Mouse (Mus musculus): Measurements from ENCODE around the gene Dusp12. TPM values are rescaled to one million over a fixed set of nuclear protein-coding genes. Genes with fewer than 3 reads are reported as not detected.

The Dusp12 gene
- 36.7 and 39.9 TPM in 2 replicates for polyA plus RNA-seq (2014; fragmentation: Nextera tagmentation; extraction: Ambion mirVana)

DNA sequence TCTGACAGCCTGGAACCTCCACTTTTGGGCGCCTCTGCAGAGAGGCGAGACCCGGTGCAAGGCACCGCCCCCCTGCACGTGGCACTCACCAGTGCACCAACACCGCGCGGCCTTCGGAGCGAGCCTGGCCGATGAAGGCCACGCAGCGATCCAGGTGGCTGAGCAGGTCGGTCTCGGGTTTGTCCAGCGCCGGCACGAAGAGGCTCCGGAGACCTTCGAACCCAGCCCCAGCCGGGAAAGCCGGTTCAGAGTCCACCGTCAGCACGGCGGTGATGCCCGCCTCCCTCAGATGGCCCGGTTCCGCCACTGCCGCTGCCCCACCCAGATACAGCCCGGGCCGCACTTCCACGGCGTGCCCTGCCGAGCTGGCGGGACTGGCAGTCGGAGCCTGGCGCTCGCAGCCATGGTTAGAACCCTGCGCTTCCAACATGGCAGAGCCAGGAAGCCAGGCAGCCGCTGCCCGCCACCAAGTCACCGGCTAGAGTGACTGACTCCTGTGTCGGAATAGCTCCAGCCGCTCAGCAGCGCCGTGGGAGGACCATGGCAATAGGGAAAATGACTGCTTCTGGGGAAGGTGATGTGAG lies at the start of gene Dusp12, which contains the start of gene Gm26620:
Gene Dusp12, minus strand, starts transcription at position 563 of the 584 bp plus-strand sequence.
Gene Gm26620, plus strand, starts transcription at position 88 of the 584 bp plus-strand sequence.
- Histone ChIP-seq H3K4me1 (ENCODE audit: insufficient read depth) (no peaks in the 10 kb centered on the region), H3K36me3 (ENCODE audit: insufficient read depth) (peaks cover 14% of the 10 kb centered on the region), H3K9me3 (ENCODE audit: low read depth, low read length) (no peaks in the 10 kb centered on the region), H3K4me3 (ENCODE audit: low read depth, low read length) (peak within 1 kb of the TSS; percentile 95), H3K27ac (ENCODE audit: low read depth) (peak within 1 kb of the TSS; percentile 81), H3K9ac (peak within 1 kb of the TSS; percentile 90), H3K27me3 (ENCODE audit: insufficient read depth, low read length) (no peaks in the 10 kb centered on the region), H3K4me2 (peak within 1 kb of the TSS; percentile 85)
- peak; percentile 75 for TF ChIP-seq CTCF (IDR thresholded peaks at IDR 0.05; ENCODE audit: low read depth)
- under 1% methylated on average over 46 of the region's 46 CpGs for WGBS
- peak; percentile 95 for DNase-seq
- ATAC-seq (ENCODE audit: insufficient read depth) = peak; percentile 94

DNA sequence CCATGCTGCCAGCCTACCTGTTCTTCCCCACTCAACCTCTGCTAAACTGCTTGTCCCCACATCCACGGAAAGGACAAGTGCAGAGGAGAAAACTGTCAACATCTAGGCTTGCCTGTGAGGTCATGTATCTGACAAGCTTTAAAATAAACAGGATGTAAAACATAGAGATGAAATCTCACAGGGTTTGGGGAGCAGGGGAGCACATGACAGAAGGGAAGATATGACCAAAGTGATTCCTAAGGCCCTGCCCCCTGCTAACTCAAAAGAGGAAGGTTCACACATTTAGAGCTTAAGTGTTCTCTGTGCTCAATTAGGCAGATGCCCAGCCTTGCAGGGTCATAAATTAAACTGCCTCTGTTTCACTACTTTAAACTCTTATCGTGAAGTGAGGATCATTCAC lies 49.0 kb upstream of the Dusp12 start:
- TF ChIP-seq CTCF (IDR thresholded peaks at IDR 0.05; ENCODE audit: low read depth) = no peak
- no peak overlapping the region for H3K4me3 ChIP-seq (ENCODE audit: low read depth, low read length)
- no peak for DNase-seq
- ATAC-seq (ENCODE audit: insufficient read depth) = no peak
- H3K27me3 ChIP-seq (ENCODE audit: insufficient read depth, low read length) = no peaks in the 10 kb centered on the region
- H3K36me3 ChIP-seq (ENCODE audit: insufficient read depth) = no peaks in the 10 kb centered on the region
- H3K4me2 ChIP-seq = no peak overlapping the region
- no peaks in the 10 kb centered on the region for H3K4me1 ChIP-seq (ENCODE audit: insufficient read depth)
- H3K9ac ChIP-seq = no peak overlapping the region
- H3K27ac ChIP-seq (ENCODE audit: low read depth) = no peak overlapping the region
- 49% methylated on average over 2 of the region's 2 CpGs for WGBS
- H3K9me3 ChIP-seq (ENCODE audit: low read depth, low read length) = no peaks in the 10 kb centered on the region

DNA sequence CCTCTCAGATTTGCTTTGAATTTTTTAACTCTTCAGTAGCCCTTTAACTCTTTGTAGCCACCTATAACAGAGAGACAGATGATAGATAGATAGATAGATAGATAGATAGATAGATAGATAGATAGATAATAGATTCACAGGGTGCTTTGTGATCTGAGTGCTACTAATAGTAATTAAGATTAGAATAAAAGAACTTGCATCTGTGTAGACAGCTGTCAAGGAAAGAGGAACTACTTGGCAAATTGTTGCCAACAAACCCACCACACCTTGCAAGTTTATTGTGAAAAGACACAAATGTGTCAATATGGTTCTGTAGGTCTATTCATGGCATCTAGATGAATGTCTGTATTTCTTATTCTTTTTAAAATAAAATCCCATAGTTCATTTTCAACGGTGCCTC lies 48.6 kb upstream of the Dusp12 start:
- no peak for TF ChIP-seq CTCF (IDR thresholded peaks at IDR 0.05; ENCODE audit: low read depth)
- Histone ChIP-seq H3K4me1 (ENCODE audit: insufficient read depth) (no peaks in the 10 kb centered on the region), H3K4me3 (ENCODE audit: low read depth, low read length) (no peak overlapping the region), H3K27ac (ENCODE audit: low read depth) (no peak overlapping the region), H3K27me3 (ENCODE audit: insufficient read depth, low read length) (no peaks in the 10 kb centered on the region), H3K9ac (no peak overlapping the region), H3K9me3 (ENCODE audit: low read depth, low read length) (no peaks in the 10 kb centered on the region), H3K4me2 (no peak overlapping the region), H3K36me3 (ENCODE audit: insufficient read depth) (no peaks in the 10 kb centered on the region)
- WGBS = 80% methylated on average over 1 of the region's 1 CpGs
- ATAC-seq (ENCODE audit: insufficient read depth) (no peak), DNase-seq (no peak)

DNA sequence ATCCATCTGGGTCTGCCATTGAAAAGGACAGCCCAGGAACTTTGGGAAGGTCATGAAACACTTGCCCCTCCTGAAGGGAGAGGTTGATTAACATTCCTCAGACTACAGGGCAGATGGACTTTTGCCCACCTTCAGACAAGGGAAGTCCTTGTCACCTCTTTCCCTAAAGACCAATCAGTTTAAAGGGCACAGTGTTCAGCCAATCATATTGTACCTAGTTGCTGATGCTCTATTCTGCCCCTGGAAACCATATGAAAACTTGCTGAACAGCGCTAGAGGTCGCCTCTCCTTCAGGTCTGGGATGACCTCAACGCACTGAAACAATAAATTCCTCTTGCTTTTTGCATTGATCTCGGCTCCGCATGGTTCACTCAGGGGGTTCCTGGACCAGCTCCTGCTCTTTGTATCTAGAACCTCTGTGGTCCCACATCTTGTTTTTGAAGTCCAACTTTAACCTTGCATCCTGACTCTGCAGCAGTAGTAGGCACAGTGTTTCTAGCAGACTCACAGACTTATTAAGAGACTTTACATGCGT lies 48.1 kb upstream of the Dusp12 start:
- Histone ChIP-seq H3K27ac (ENCODE audit: low read depth) (no peak overlapping the region), H3K27me3 (ENCODE audit: insufficient read depth, low read length) (no peaks in the 10 kb centered on the region), H3K9me3 (ENCODE audit: low read depth, low read length) (no peaks in the 10 kb centered on the region), H3K36me3 (ENCODE audit: insufficient read depth) (no peaks in the 10 kb centered on the region), H3K4me1 (ENCODE audit: insufficient read depth) (no peaks in the 10 kb centered on the region), H3K4me2 (no peak overlapping the region), H3K4me3 (ENCODE audit: low read depth, low read length) (no peak overlapping the region), H3K9ac (no peak overlapping the region)
- DNase-seq (no peak), ATAC-seq (ENCODE audit: insufficient read depth) (no peak)
- WGBS = 73% methylated on average over 6 of the region's 6 CpGs
- TF ChIP-seq CTCF (IDR thresholded peaks at IDR 0.05; ENCODE audit: low read depth) = no peak

DNA sequence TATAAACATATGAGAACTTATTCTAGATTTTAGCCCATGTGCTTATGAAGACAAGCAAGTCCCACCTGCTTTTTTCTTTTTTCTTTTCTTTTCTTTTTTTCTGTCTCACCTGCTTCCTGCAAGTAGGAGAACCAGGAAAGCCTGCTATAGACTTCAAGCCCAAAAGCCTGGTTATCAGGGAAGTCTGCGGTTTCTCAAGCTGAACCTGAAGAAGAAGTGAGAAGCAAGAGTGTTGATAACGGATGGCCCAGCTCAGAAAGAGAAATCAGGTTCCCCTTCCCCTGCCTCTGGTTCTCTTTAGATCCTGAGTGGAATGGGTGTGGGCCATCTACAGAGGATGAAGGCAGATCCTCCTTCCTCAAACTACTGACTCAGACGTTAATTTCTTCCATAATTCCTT lies 46.7 kb upstream of the Dusp12 start:
- no peak for ATAC-seq (ENCODE audit: insufficient read depth)
- Histone ChIP-seq H3K4me1 (ENCODE audit: insufficient read depth) (no peaks in the 10 kb centered on the region), H3K27me3 (ENCODE audit: insufficient read depth, low read length) (no peaks in the 10 kb centered on the region), H3K9me3 (ENCODE audit: low read depth, low read length) (no peaks in the 10 kb centered on the region), H3K27ac (ENCODE audit: low read depth) (no peak overlapping the region), H3K4me2 (no peak overlapping the region), H3K9ac (no peak overlapping the region), H3K4me3 (ENCODE audit: low read depth, low read length) (no peak overlapping the region), H3K36me3 (ENCODE audit: insufficient read depth) (no peaks in the 10 kb centered on the region)
- WGBS = 74% methylated on average over 3 of the region's 3 CpGs
- no peak for TF ChIP-seq CTCF (IDR thresholded peaks at IDR 0.05; ENCODE audit: low read depth)
- DNase-seq = no peak

DNA sequence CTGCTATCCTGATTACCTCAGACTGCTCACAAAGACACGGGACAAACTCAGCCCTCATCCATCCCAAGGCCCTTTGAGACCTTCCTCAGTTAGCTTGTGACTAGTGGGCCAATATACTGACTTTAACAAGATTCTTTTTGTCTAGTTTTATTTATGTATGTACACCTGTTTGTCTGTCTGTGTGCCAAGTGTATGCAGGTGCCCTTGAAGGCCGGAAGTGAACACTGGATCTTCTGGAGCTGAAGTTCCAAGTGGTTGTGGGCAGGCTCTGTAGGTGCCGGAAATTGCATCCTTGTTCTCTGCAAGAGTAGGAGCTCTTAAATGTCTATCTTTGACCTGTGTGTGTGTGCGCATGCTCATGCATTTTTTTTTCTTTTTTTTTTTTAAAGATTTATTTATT lies 43.9 kb upstream of the Dusp12 start:
- Histone ChIP-seq H3K9me3 (ENCODE audit: low read depth, low read length) (no peaks in the 10 kb centered on the region), H3K27ac (ENCODE audit: low read depth) (no peak overlapping the region), H3K27me3 (ENCODE audit: insufficient read depth, low read length) (no peaks in the 10 kb centered on the region), H3K9ac (no peak overlapping the region), H3K4me2 (no peak overlapping the region), H3K4me3 (ENCODE audit: low read depth, low read length) (no peak overlapping the region), H3K4me1 (ENCODE audit: insufficient read depth) (no peaks in the 10 kb centered on the region), H3K36me3 (ENCODE audit: insufficient read depth) (no peaks in the 10 kb centered on the region)
- 73% methylated on average over 4 of the region's 4 CpGs for WGBS
- DNase-seq (no peak), ATAC-seq (ENCODE audit: insufficient read depth) (no peak)
- TF ChIP-seq CTCF (IDR thresholded peaks at IDR 0.05; ENCODE audit: low read depth) = no peak

DNA sequence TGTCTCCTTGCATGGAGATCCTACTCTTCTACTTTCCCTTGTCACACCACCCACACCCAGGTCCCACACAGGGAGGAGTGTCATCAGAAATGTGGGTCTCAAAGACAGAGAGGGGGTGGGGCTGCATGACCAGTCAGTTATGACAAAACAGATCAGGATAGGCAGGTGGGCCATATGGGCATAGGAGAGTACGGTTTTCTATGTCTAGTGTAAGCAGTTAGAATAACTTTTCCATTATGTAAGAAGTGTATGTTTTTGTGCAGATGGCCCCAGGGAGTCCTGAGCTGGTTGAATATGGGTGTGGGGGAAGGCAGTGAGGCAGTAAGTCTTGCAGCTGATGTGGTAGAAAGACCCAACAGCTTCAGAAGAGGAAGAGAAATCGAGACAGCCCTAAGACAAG lies 43.1 kb upstream of the Dusp12 start:
- no peak overlapping the region for H3K4me3 ChIP-seq (ENCODE audit: low read depth, low read length)
- no peak for TF ChIP-seq CTCF (IDR thresholded peaks at IDR 0.05; ENCODE audit: low read depth)
- ATAC-seq (ENCODE audit: insufficient read depth) (no peak), DNase-seq (no peak)
- 65% methylated on average over 2 of the region's 2 CpGs for WGBS
- no peaks in the 10 kb centered on the region for H3K27me3 ChIP-seq (ENCODE audit: insufficient read depth, low read length)
- H3K36me3 ChIP-seq (ENCODE audit: insufficient read depth) = no peaks in the 10 kb centered on the region
- H3K9ac ChIP-seq = no peak overlapping the region
- H3K4me2 ChIP-seq = no peak overlapping the region
- no peaks in the 10 kb centered on the region for H3K9me3 ChIP-seq (ENCODE audit: low read depth, low read length)
- H3K27ac ChIP-seq (ENCODE audit: low read depth) = no peak overlapping the region
- no peaks in the 10 kb centered on the region for H3K4me1 ChIP-seq (ENCODE audit: insufficient read depth)

All from lung, embryonic 14.5 days (tissue).